In the genomic region with DNA sequence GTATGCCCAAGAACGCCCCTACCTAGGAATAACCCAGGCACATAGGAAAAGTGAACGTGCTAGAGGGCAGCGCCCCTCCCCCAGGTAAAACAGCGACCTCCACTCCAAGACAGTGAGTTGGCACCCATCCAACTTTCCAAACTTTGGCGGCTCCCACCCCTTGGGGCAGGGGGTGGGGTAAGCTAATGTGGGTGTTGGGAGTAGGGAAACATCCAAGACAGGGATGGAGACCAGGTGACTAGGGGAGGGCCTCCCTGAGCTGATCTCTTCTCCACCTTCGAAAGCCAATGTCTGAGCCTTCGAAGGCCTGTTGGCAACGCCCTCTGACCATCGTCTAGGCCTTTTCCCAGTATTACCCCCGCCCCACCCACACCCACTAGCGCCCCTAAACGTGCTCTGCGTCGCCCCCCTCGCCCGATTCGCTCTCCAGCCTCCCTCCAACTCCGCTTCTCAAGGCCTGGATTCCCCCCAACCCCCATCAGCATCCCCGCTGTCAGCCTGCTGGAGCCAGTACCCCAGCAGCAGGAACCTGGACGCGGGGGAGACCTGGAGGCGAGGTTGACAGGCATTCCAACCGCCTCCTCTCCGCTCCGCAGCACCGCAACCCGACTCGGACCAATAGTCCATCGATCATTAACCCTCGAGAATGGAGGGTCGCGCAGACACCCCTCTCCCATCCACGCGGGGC, we compare ENCODE assay signal across 1 mouse cellular context.
TF ChIP-seq lines count a peak whose summit lies in the region.

No protein-coding gene starts in this region.

TF ChIP-seq in ES-E14, 5 proteins besides CTCF, POLR2A, EP300 and RAD21:
- no peak for TF ChIP-seq ZC3H11A (IDR thresholded peaks at IDR 0.05; ENCODE audit: borderline replicate concordance, low read depth, low read length)
TF ChIP-seq in ES-E14: peak in this region for 0.
